Mouse (Mus musculus): ENCODE results near the gene Celf5. TPM values are rescaled to one million over a fixed set of nuclear protein-coding genes. Genes with fewer than 3 reads are reported as not detected.
A peak's percentile ranks its signal among the peaks of the same experiment; 100 is the strongest.

The Celf5 gene
- polyA plus RNA-seq, 1 experiment, result 1.0 TPM

DNA sequence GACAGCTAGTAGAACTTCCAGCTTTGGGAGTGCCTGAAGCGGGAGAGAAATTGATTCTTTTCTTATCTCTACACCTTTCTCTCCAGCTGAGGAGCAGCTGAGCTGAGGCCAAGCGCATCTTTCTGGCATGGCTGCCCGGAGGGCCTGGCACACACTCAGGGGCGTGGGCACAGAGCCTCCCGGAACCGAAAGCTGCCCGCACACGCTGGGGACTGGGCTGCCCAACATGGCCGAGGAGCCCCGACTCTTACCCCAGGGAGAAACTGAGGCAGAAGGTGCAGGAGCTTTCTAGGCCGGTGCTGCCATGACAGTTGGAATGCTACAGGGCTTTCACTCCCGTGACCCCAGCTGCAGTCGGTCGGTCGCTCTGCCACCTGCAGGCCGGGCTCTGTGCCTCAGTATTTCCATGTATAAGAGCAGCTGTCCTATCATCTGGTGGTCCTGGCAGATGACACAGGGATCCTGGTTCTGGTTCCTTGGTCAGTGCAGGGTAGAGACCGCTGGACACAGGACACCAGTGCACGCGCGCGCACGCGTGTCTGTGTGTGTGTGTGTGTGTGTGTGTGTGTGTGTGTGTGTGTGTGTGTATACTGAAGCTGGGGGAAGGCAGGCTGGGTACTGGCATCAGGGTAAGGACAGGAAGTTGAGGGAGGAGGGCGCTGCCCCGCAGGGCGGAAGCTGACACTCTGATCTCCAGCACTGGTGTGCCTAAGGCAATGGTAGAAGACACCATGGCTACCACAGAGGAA lies 48.8 kb downstream of the Celf5 start:
- Histone ChIP-seq H3K79me2 (ENCODE audit: control insufficient read depth, insufficient read depth) (peaks cover 6% of the 10 kb centered on the region), H3K27me3 (ENCODE audit: control insufficient read depth, insufficient read depth, insufficient read length) (no peaks in the 10 kb centered on the region), H3K79me3 (ENCODE audit: low read depth) (no peaks in the 10 kb centered on the region), H3K36me3 (ENCODE audit: control insufficient read depth, insufficient read depth) (no peaks in the 10 kb centered on the region), H3ac (ENCODE audit: control insufficient read depth, insufficient read length, low read depth) (peak overlapping the region; percentile 35), H3K4me3 (ENCODE audit: insufficient read depth, poor library complexity, severe bottlenecking) (no peak overlapping the region)
- TF ChIP-seq FOSL1 (IDR thresholded peaks at IDR 0.05; ENCODE audit: insufficient read depth, low read length, poor library complexity, severe bottlenecking) (no peak), USF1 (IDR thresholded peaks at IDR 0.05; ENCODE audit: low read depth) (no peak), MYOD1 (IDR thresholded peaks at IDR 0.05; ENCODE audit: control insufficient read depth, insufficient read length, low read depth) (peak; percentile 15)

GRCm38 (mm10) chr10:81432868-81433262 lies 49.6 kb downstream of the Celf5 start:
- peak overlapping the region; percentile 39 for H3ac ChIP-seq (ENCODE audit: control insufficient read depth, insufficient read length, low read depth)
- H3K79me2 ChIP-seq (ENCODE audit: control insufficient read depth, insufficient read depth), result peaks cover 15% of the 10 kb centered on the region
- H3K79me3 ChIP-seq (ENCODE audit: low read depth), result peaks cover 5% of the 10 kb centered on the region
- peak; percentile 69 for TF ChIP-seq USF1 (IDR thresholded peaks at IDR 0.05; ENCODE audit: low read depth)
- no peak for TF ChIP-seq CEBPB (IDR thresholded peaks at IDR 0.05; ENCODE audit: low read depth)
- no peaks in the 10 kb centered on the region for H3K27me3 ChIP-seq (ENCODE audit: control insufficient read depth, insufficient read depth, insufficient read length)
- no peak overlapping the region for H3K4me3 ChIP-seq (ENCODE audit: insufficient read depth, poor library complexity, severe bottlenecking)
- H3K36me3 ChIP-seq (ENCODE audit: control insufficient read depth, insufficient read depth), result no peaks in the 10 kb centered on the region

- Histone ChIP-seq H3K4me3 (ENCODE audit: insufficient read depth, poor library complexity, severe bottlenecking) (no peak overlapping the region), H3ac (ENCODE audit: control insufficient read depth, insufficient read length, low read depth) (no peak overlapping the region), H3K79me2 (ENCODE audit: control insufficient read depth, insufficient read depth) (peaks cover 20% of the 10 kb centered on the region), H3K79me3 (ENCODE audit: low read depth) (peaks cover 6% of the 10 kb centered on the region), H3K36me3 (ENCODE audit: control insufficient read depth, insufficient read depth) (no peaks in the 10 kb centered on the region), H3K27me3 (ENCODE audit: control insufficient read depth, insufficient read depth, insufficient read length) (no peaks in the 10 kb centered on the region)
- TF ChIP-seq CTCF (IDR thresholded peaks at IDR 0.05; ENCODE audit: control insufficient read depth, insufficient read depth, insufficient read length) (no peak), MYOD1 (IDR thresholded peaks at IDR 0.05; ENCODE audit: control insufficient read depth, insufficient read length, low read depth) (no peak), FOSL1 (IDR thresholded peaks at IDR 0.05; ENCODE audit: insufficient read depth, low read length, poor library complexity, severe bottlenecking) (no peak), MAX (IDR thresholded peaks at IDR 0.05) (no peak)
Observed at GRCm38 (mm10) chr10:81432169-81432867, 50.2 kb downstream of the Celf5 start.

DNA sequence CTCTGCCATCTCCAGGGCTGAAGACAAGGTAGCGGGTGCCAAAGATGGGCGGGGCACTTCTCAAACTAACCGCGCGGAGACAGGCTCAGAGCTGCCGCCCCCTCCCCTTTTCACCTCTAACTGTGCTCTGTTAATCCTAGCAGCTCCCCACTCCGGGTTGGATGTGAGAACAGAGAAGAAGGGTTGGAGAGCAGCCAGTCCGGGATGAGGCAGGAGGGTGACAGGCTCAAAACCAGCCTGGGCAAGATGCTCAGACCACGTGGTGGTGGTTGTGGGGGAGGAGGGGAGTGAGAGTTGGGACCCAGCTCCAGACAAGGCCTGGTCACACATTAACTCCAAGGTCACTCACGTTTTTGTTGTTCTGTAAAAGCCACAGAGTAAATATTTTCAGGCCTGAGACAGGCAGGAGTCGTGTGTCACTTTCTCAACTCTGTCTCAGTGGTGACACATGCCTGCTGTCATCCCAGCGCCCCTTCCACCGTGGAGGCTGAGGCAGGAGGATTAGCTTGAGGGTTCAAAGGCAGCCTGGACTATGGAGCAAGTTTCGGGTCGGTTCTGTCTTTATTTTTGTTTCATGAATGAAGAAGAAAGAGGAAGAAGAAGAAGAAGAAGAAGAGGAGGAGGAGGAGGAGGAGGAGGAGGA lies 50.9 kb downstream of the Celf5 start:
- Histone ChIP-seq H3K79me3 (ENCODE audit: low read depth) (peaks cover 11% of the 10 kb centered on the region), H3K4me3 (ENCODE audit: insufficient read depth, poor library complexity, severe bottlenecking) (no peak overlapping the region), H3K36me3 (ENCODE audit: control insufficient read depth, insufficient read depth) (no peaks in the 10 kb centered on the region), H3ac (ENCODE audit: control insufficient read depth, insufficient read length, low read depth) (no peak overlapping the region), H3K27me3 (ENCODE audit: control insufficient read depth, insufficient read depth, insufficient read length) (no peaks in the 10 kb centered on the region), H3K79me2 (ENCODE audit: control insufficient read depth, insufficient read depth) (peaks cover 26% of the 10 kb centered on the region)
- TF ChIP-seq CTCF (IDR thresholded peaks at IDR 0.05; ENCODE audit: control insufficient read depth, insufficient read depth, insufficient read length), result no peak
- TF ChIP-seq CEBPB (IDR thresholded peaks at IDR 0.05; ENCODE audit: low read depth), result no peak
- peak; percentile 67 for TF ChIP-seq USF1 (IDR thresholded peaks at IDR 0.05; ENCODE audit: low read depth)
- TF ChIP-seq MAX (IDR thresholded peaks at IDR 0.05), result peak; percentile 63
- TF ChIP-seq MYOG (IDR thresholded peaks at IDR 0.05; ENCODE audit: control insufficient read depth, extremely low read depth, insufficient read length), result no peak
- TF ChIP-seq FOSL1 (IDR thresholded peaks at IDR 0.05; ENCODE audit: insufficient read depth, low read length, poor library complexity, severe bottlenecking), result no peak
- no peak for TF ChIP-seq MYOD1 (IDR thresholded peaks at IDR 0.05; ENCODE audit: control insufficient read depth, insufficient read length, low read depth)

GRCm38 (mm10) chr10:81430831-81431525 lies 51.5 kb downstream of the Celf5 start:
- H3ac ChIP-seq (ENCODE audit: control insufficient read depth, insufficient read length, low read depth), result peak overlapping the region; percentile 91
- no peaks in the 10 kb centered on the region for H3K27me3 ChIP-seq (ENCODE audit: control insufficient read depth, insufficient read depth, insufficient read length)
- peaks cover 17% of the 10 kb centered on the region for H3K79me3 ChIP-seq (ENCODE audit: low read depth)
- H3K79me2 ChIP-seq (ENCODE audit: control insufficient read depth, insufficient read depth), result peaks cover 33% of the 10 kb centered on the region
- no peaks in the 10 kb centered on the region for H3K36me3 ChIP-seq (ENCODE audit: control insufficient read depth, insufficient read depth)
- no peak for TF ChIP-seq MYOG (IDR thresholded peaks at IDR 0.05; ENCODE audit: control insufficient read depth, extremely low read depth, insufficient read length)
- TF ChIP-seq MYOD1 (IDR thresholded peaks at IDR 0.05; ENCODE audit: control insufficient read depth, insufficient read length, low read depth), result no peak
- TF ChIP-seq MAX (IDR thresholded peaks at IDR 0.05), result no peak
- TF ChIP-seq CTCF (IDR thresholded peaks at IDR 0.05; ENCODE audit: control insufficient read depth, insufficient read depth, insufficient read length), result no peak
- no peak for TF ChIP-seq FOSL1 (IDR thresholded peaks at IDR 0.05; ENCODE audit: insufficient read depth, low read length, poor library complexity, severe bottlenecking)
- peak overlapping the region; percentile 59 for H3K4me3 ChIP-seq (ENCODE audit: insufficient read depth, poor library complexity, severe bottlenecking)
